Mouse (Mus musculus) CH12.LX (cell line): ENCODE results near the gene Tmx2.

Source experiments
- CTCF ChIP-seq, 2 experiments: IDR thresholded peaks in 1 of 2; conservative IDR thresholded peaks in 1 of 2; 2 replicates each; pipeline ENCODE4 v1.5.1; 2011 to 2012; ENCODE audit warnings: low read depth in 2 of 2, low read length in 2 of 2, improper control_type of control experiment in 1 of 2, inconsistent platforms in 1 of 2, mild to moderate bottlenecking in 1 of 2, moderate library complexity in 1 of 2
- EP300 ChIP-seq: IDR thresholded peaks from 2 replicates; pipeline ENCODE4 v1.6.1; 2011; ENCODE audit warnings: low read length, improper control_type of control experiment
- GABPA ChIP-seq: IDR thresholded peaks from 2 replicates; pipeline ENCODE4 v1.6.1; 2012; ENCODE audit warnings: low read depth, low read length, improper control_type of control experiment, inconsistent platforms; ENCODE audit not compliant: insufficient replicate concordance
- HCFC1 ChIP-seq: IDR thresholded peaks from 2 replicates; pipeline ENCODE4 v1.6.1; 2012; ENCODE audit warnings: low read depth, mild to moderate bottlenecking, inconsistent platforms, low read length, improper control_type of control experiment
- JUND ChIP-seq: conservative IDR thresholded peaks from 2 replicates; pipeline ENCODE4 v1.6.1; 2011; ENCODE audit warnings: low read depth, low read length, improper control_type of control experiment
- MAX ChIP-seq: IDR thresholded peaks from 2 replicates; pipeline ENCODE4 v1.6.1; 2011; ENCODE audit warnings: low read length, improper control_type of control experiment
- MXI1 ChIP-seq: IDR thresholded peaks from 2 replicates; pipeline ENCODE4 v1.6.1; 2011; ENCODE audit warnings: mild to moderate bottlenecking, low read depth, low read length, improper control_type of control experiment
- POLR2A ChIP-seq: IDR thresholded peaks from 2 replicates; pipeline ENCODE4 v1.6.1; 2011; ENCODE audit warnings: low read depth, mild to moderate bottlenecking, improper control_type of control experiment, low read length
- TCF12 ChIP-seq: IDR thresholded peaks from 2 replicates; pipeline ENCODE4 v1.6.1; 2014; ENCODE audit warnings: low read depth, mild to moderate bottlenecking, inconsistent platforms, low read length, improper control_type of control experiment
- UBTF ChIP-seq: IDR thresholded peaks from 2 replicates; pipeline ENCODE4 v1.6.1; 2012; ENCODE audit warnings: low read depth, mild to moderate bottlenecking, inconsistent platforms, low read length, improper control_type of control experiment, moderate library complexity
- USF1 ChIP-seq: IDR thresholded peaks from 2 replicates; pipeline ENCODE4 v1.6.1; 2014; ENCODE audit warnings: low read depth, mild to moderate bottlenecking, inconsistent platforms, low read length, improper control_type of control experiment

- no peak for TF ChIP-seq POLR2A
- no peak for TF ChIP-seq CTCF (conservative IDR thresholded peaks at IDR 0.05 in 1 of 2, IDR thresholded peaks at IDR 0.05 in 1 of 2; ENCODE audit: low read depth in 2 of 2, low read length in 2 of 2)
- no peak for TF ChIP-seq MXI1
- no peak for TF ChIP-seq EP300
- TF ChIP-seq USF1: no peak
- TF ChIP-seq TCF12: no peak
- no peak for TF ChIP-seq GABPA
- TF ChIP-seq UBTF: no peak
- TF ChIP-seq MAX: no peak
- TF ChIP-seq HCFC1: no peak
- TF ChIP-seq JUND: no peak
Observed at GRCm38 (mm10) chr2:84650464-84651195, 28.3 kb downstream of the Tmx2 start, which contains the start of gene Ctnnd1.
